Mouse (Mus musculus) lung, postnatal 25 days (tissue): ENCODE measurements around the gene Ddx23.
A peak's percentile ranks its signal among the peaks of the same experiment; 100 is the strongest.

Experiments
- DNase-seq: peaks from one replicate; pipeline ENCODE4 v3.0.0; 2022; ENCODE audit warnings: low spot score

Gene Ddx23

DNA sequence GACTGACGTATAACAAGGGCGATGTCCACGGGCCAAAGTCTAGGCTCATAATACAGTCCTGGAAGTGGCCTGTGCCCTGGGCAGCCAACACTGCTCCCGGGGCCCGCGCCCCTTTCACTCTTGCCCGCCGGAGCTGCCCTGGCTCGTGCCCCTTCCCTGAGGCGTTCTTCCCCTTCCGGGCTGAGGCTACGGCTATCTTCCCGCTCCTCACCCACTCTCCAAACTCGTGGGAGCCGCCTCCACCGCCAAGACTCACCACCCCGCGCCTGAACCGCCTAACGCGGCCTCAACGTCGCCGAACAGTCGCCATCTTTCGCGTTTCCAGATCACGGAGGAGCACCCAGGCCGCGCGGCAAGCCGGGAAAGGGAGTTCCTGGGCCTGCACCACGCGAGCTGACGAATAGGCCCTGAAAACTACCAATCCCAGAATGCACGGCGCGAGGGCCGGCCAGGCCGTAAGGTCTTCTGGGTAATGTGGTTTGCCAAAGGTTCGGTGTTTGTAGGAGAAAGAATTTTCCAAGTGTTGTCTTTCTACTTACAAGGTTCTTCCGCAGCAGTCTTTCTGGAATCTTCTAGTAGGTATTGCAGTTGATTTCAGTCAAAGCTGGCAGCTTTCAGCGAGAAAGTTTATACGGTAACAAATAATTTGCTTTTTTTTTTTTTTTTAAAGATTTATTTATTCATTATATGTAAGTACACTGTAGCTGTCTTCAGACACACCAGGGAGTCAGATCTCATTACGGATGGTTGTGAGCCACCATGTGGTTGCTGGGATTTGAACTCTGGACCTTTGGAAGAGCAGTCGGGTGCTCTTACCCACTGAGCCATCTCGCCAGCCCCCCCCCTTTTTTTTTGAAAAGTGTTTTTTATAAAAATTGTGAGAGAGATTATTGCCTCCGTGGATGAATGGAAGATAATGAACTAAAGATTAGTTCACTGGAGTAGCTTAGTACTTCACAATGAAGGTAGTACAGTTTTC, at the start of gene Ddx23:
Gene Ddx23 (minus strand): TSS at position 328 of the 979 bp plus-strand sequence.
- DNase-seq, result peak; percentile 97

DNA sequence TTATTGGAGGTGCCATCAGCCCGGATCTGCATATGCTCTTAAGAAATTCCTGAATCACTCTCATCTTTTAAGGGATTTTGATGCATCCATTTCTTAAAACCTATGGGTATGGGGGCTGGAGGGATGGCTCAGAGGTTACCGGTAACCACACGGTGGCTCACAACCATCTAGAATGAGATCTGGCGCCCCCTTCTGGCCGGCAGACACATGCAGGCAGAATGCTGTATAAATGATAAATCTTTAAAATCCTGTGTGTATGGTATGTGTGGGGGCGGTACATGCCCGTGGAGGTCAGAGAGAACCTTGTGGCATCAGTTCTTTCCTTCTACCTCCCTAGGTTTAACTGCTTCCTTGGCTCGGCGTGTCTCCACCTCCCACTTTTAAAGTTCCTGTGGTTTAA, 47.7 kb upstream of the Ddx23 start:
- DNase-seq, result peak; percentile 57

DNA sequence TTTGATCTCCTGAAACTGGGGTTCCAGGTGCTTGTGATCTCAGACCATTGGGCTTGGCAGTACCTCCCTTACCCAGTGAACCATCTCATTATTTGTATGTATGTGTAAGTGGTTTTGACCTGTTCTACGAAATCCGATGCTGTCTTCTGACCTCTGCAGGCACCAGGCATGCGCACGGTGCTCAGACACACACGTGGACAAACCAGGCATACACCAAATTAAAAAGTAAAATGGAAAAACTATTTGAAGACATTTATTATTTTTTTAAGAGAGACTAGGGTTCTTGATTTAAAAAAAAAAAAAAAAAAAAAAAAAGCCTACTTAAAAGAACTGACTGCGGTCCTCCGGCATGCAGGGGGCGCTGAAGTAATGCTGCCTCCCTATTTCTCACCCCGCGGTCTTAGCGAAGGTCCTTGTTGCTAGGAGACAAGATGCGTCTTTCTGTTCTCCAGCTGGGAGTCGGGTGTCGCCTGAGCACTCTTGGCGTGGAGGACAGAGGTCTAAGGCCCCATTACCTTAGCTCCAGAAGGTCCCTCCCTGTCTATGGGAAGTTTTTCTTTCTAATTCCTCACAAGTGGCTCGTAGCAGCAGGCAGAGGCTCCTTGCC, 45.2 kb upstream of the Ddx23 start, which contains the start of gene Ccdc65:
Gene Ccdc65 (plus strand): TSS at position 442 of the 607 bp plus-strand sequence.
- DNase-seq, result peak; percentile 87

DNA sequence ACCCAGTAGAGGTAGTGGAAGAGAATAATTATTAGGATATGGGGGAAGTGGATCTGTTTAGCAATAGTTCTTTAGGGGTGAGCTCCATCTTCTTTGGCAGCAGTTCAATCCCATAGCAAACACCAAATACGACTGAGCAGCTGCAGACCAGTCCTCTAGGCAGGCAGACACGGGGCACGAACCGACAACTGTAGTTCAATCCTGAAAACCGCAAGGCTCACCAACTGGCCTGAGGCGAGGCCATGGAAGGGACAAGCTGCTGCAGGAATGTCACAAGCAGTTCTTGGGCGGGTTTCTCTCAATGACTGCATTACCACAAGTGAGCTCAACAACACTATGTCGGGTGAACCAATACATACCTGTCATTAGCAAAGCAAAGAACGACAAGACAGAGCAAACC, 41.6 kb upstream of the Ddx23 start:
- DNase-seq, result no peak

DNA sequence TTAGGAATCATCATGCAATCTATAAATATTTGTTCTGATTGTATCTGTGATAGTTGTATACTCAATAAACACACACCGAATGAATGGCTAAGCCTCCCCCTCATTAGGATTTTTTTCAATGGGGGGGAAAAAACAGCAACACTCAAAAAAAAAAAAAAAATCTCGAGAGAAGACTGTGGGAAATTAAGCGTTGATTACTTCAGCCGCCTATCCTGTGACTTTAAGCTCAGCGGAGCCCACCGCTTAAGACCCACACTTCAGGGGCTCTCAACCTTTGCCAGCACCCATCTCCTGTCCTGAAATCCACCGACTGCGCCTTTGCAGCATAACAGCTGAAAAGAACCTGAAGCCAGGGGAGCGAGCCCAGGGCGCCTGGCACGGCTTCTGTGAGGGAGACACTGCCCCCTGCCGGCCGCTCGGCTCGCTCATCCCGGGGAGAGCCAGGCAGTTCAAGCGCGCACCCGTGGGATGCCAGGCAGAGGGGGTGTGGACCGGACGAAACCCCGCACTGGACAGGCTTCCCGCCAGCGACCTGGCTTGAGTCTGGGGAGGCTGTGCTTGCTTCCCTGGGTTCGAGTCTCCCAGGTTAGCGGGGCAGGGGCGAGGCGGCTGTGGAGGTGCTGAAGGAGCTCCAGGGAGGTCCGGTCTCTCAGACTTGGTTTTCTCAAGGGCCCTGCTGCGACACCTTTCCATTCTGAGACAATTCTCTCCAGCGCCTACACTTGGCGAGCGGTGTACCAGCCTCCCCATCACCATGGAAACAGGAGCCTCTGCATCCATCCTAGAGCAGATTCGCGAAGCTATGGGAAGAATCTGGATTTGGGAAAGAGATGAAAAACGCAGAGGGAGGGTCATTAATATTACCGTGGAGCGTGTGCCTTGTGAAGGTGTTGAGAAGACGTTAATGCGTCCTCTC, 36.8 kb upstream of the Ddx23 start:
- DNase-seq, result peak; percentile 82

DNA sequence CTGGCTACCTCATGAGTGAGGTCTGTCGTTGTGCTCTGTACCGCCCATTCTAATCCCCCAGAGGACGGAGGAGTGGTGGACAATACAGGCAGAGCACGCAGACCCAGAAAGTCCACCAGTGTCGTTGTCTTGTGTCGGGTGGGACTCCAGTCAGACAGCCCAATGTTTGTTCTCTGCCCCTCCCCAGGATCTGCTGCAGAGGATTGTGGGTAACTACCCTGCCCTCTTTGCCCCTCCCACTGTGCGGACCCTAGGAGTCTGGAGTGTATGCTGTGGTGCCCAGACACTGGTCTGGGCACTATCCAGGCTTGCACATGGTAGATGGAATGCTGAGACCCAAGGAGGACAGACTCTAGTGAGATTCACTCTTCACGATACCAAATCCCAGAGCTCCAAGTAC, 33.5 kb upstream of the Ddx23 start:
- DNase-seq, result no peak

DNA sequence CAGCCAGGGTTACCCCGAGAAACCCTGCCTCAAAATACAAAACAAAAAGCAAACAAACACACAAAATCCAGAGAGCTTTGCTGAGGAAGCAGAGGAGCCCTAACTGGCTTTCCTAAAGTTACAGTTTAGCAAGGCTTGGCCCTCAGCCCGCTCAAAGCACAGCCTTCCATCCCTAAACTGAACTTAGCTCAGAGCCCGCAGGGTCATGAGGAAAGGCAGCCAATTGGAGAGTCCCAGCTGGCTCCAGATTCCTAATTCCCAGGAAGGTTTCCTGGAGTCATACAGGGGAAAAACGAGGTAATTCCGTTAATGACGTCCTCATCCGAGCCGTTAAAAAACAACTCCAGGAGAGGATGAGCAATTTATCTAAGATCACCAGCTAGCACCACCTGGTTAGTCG, 33.0 kb upstream of the Ddx23 start:
- DNase-seq, result no peak

DNA sequence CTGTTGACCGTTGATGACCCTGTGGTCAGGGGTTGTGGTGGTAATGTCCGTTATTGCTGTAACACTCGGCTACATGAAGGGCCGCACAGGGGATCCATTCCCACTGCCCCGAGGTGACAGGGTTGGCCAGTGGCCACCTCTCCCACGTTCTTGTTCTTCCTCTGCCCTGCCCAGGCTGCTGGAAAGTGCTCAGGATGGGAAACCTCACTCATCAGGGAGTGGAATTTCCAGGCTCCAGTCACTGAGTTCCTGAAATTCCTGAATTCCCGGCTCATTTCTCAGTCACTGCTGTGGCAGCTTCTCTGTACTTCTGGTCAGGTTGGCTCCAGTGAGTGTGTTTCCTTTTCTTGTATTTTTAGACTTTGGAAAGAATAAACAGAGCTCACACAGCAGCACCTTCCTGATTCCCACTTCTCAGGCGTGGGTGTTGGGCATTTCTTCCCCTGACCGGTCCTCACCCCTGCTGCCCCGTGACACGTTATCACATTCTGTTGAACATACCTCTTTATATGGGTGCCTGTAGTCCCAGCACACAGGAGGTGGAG, 29.5 kb upstream of the Ddx23 start:
- DNase-seq, result peak; percentile 59

DNA sequence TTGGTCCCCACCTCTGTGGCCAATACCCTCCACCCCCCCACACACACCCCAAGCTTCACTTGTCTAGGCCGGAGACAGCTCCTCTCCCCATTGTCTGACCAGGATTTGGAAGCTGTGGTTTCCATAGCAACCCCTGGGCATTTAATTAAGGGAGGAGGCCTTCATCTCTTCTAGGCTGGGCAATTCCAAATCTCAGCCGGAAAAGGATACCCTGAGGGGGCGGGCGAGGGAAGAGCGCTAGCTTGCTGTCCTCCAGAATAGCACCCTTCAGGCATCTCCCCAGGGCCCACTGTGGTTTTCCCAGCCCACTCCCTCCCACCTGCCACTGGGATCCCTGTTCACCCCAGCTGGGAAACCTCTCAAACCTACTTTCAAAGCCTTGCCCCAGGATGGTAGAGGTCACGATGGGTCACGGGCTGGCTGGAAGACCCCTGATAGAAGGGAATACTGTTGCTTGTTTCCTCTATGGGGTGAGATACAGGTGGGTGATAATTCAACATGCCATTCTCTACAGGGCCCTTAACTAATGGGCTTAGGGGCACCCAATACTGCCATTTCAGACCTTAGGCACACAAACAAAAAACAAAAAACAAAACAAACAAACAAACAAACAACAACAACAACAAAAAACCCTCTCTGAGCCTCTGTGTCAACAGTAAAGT, 28.9 kb upstream of the Ddx23 start:
- no peak for DNase-seq

DNA sequence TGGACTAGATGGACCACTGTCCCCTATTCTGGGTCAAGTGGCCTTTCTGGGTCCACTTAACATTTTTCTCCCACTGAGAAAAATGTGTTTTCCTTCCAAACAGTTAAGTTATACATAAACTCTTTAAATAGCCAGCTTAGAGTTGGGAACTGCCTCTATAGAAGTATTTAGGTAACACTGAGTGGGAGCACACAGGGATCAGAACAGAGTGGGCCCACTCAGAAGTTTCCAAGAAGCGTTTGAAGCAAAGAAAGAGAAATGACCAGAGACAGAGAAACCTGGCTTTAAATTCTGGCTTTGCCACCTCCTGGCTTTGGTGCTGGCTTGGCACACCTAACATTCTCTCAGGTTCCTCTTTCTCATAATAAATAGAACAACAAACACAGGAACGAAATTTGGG, 27.0 kb upstream of the Ddx23 start:
- DNase-seq, result no peak

DNA sequence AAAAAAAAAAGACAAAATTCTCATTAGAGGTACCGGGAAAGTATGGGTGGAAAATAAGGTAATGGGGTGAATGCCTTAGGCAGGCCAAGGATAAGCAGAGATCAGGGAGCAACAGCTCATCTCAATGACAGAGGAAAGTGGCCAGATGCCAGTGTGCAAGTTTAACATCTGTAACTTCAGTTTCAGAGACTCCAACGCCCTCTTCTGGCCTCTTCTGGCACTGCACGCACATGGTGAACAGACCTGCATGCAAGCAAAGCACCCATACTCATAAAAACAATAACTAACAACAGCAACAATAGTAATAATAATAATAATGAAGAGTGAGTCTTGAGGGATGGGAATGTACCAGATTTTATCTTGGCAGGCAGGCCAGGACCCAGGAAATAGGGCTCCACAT, 23.2 kb upstream of the Ddx23 start:
- no peak for DNase-seq

DNA sequence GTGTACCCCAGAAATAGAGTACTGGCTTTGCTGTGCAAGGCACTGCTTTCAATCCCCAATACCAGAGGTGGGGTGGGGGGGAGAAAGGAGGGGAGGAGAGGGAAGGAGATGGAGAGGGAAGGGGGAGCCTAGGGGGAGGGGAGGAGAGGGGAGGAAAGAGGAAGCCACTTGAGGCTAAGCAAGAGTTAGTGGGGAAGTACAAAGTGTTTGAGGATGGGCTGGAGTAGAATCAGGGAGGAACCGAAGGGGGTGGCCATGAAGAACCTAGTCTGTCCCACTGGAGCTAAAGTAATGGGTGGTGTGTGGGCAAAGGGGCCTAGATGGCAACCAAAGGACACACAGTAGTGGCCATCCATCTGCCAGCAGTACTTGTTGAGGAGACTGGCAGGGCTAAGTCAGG, 21.1 kb upstream of the Ddx23 start:
- DNase-seq, result no peak

DNA sequence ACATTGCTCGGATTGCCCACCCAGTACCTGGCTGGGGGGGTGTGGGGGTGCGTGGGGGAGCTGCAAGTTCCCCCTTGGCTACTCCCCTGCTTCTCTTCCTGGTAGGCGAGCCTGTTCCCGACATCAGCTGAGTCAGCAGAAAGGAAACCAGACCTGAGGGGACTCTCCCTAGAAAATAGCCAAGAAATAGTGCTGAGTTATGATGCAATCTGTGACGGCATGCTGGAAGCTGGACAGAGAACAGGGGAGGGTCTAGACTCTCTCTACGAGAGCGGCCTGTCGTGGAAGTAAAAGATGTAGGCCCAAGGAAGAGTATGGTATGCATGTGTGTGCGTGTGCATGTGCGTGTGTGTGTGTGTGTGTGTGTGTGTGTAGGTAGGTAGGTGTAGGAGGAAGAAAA, 20.5 kb upstream of the Ddx23 start:
- no peak for DNase-seq

DNA sequence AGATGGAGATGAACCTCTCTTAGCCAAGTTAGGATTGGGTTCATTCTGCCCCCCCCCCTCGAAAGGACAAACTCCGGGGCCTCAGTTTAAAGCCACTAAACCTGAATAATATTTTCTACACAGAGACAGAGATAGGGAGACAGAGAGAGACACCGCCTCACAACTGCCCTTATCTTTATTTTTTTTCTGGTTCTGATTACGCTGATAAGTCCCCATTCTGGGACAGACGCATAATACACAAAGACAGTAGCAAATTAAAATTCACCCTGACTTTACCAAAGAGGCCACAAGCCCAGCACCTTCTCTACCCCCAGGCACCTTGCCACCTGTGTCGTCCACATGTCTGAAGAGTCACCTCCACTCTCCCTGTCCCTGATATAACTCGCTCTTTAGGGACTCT, 18.9 kb upstream of the Ddx23 start:
- no peak for DNase-seq

DNA sequence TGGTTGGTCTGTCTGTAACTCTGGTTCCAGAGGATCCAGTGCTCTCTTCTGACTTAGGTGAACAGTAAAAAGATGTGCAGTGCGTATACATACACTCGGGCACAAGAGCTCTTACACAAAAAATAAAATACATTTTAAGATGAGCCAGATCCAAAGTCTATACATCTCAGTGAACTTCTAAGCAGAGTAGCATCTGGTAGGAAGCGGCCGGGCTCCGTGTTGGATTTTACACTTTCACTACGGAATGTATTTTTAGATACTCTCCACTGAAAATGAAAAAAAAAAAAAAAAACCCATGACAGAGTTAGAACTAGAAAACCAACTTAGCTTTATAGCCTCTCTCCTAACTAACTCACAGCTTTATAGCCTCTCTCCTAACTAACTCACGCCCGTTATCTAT, 18.0 kb upstream of the Ddx23 start:
- DNase-seq, result no peak

DNA sequence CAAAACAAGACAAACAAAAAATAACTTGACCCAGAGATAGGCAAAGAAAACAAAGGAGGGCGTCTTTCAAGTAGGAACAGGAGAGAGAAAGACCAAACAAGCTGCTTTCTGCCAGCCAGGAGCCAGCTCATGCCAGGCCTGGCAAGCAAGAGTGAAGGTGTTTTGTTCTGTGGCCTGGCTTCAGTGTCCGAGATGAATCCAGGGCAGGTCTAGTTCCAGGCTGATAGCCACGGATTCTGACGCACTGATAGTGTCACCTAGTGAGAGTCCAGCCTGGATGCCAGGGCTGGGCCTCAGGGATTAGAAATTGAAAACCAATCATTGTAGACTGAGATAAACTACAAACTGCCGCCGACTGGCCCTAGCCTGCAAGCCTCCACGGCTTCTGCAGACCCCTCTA, 15.3 kb upstream of the Ddx23 start:
- DNase-seq, result no peak

DNA sequence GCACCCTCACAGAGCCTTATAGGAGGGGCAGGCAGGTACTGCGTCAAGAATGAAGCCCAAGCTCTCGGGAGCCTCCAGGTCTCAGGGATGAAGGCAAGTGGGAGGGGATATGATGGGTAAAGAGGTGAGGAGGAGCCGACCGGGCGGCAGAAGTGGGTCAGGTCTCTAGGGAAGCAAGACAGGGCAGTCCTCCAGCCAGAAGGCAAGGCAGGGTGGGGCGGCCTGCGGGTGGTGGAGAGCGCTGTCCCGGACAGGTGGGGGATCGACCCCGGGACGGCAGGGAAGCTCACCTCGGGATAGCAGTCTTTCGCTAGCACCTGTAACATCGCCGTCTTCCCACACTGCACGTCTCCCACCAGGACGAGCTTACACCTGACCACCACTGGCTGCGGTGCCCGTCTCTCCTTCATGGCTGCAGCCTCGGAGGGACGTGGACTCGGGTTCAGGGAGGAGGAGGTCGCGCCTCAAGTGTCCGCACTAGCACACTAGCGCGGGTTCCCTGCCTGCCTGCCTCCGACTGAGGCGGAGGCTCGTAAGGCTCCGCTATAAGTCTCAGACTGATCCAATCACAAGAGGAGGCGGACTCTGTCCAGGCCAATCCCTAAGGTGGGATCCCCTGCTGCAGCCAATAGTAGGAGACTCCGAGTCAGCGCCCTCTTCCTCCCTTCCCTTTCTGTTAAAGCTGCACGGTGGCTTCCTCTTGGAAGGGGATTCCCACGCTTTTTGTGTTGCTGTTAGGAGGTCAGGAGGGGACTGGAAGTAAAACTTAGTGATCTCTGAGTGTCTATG, 14.4 kb upstream of the Ddx23 start, which contains the start of gene Rnd1:
Gene Rnd1 (minus strand): TSS at position 522 of the 789 bp plus-strand sequence.
- peak; percentile 89 for DNase-seq

DNA sequence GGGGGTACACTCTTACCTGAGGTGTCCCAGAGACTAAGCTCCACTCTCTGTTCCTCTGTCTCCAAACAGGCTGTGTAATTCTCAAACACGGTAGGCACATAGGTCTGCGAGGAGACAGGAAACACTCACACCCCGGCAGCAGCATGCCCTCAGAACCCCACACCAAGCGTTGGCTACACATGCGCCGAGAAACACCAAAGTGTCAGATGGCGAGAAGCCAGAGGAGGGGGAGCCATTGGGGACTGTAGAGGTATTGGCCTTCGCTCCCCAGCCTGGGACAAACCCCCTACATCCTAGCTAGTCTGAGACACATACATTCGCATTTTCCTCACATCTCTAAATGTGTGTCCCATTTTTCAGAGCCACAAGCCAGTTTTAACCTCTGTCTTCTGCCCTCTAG, 13.8 kb upstream of the Ddx23 start:
- no peak for DNase-seq

DNA sequence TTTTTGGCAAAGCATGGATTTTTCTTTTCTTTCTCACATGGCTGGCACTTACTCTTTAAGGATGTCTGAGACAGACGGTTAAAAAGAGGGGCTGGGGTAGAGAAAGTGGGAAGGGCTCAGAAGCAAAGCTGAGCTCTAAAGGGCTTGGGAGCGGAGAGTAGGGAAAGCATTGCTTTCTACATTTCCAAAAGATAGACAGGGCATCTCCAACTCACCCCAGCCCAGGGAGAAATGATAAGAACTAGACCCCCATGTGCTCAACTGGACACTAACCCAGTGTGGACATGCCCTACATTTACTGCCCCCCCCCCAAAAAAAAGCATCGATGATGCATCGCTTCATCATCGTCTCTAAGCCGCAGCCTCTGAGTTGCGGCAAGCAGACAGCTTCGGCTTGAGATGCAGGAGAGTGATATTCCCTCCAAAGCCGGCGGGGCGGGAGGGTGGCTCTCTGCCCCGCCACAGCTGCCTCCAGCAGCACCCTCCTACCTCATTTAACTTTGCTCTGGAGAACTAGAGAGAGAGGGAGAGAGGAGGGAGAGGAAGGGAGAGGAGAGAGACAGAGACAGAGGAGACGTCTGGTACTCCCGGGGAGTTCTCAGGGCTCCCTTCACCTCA, 13.0 kb upstream of the Ddx23 start:
- no peak for DNase-seq

DNA sequence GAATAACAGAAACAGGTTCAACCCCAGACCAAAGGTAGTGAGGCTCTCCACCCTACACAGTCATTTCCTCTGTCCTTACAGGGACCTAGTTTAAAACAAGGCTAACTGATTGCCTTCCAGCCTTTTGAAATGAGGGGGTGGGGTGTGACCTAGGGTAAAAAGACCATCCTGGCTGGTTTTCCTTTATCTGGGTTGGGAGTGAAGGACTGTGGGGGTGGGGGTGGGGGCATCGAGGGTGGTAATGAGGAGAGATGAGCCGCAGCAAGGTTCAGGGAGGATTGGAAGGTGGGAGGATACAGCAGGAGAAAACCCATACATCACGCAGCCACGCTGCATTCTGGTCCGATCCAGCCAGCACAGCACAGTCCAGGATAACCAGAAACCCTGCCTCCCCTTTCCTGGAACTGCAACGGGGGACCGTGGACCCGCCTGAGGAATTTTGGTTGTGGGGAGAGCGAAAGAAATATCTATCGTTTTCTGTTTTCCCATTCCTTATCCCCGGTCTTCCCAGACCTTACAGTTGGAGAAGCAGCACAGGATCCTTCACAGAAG, 12.4 kb upstream of the Ddx23 start:
- DNase-seq, result no peak
